Mouse (Mus musculus) thymus, adult 2 months (tissue): ENCODE results near the gene Nxf3.

ENCODE experiments used
- CTCF ChIP-seq: fragments of 200-500 bp; IDR thresholded peaks from 2 replicates; pipeline ENCODE4 v1.5.1; 2012; ENCODE audit warnings: mild to moderate bottlenecking, control low read depth, low read length, moderate library complexity, borderline replicate concordance; ENCODE audit not compliant: control insufficient read depth, poor library complexity, insufficient read depth; ENCODE audit errors: extremely low read depth
- POLR2A ChIP-seq: fragments of 200-500 bp; IDR thresholded peaks from 2 replicates; pipeline ENCODE4 v1.6.1; 2012; ENCODE audit warnings: mild to moderate bottlenecking, low read length, control low read depth, moderate library complexity; ENCODE audit not compliant: control insufficient read depth, poor library complexity, insufficient read depth; ENCODE audit errors: extremely low read depth

- TF ChIP-seq CTCF, result no peak
- TF ChIP-seq POLR2A, result no peak
These were observed 37.5 kb downstream of the Nxf3 start for GRCm38 (mm10) chrX:136047528-136047927.
